Mouse (Mus musculus) kidney, adult 2 months (tissue): ENCODE data around the gene Gemin8.

ENCODE experiments used
- CTCF ChIP-seq: fragments of 200-500 bp; conservative IDR thresholded peaks from 2 replicates; pipeline ENCODE4 v1.5.1; 2011; ENCODE audit warnings: low read depth, mild to moderate bottlenecking, control low read depth, low read length, moderate library complexity, mixed read lengths; ENCODE audit not compliant: insufficient read depth, insufficient read length
- POLR2A ChIP-seq: fragments of 200-500 bp; IDR thresholded peaks from one replicate; pipeline ENCODE4 v1.6.1; 2011; ENCODE audit warnings: low read depth, low read length, control low read depth

- no peak for TF ChIP-seq CTCF
- TF ChIP-seq POLR2A = no peak
These were observed 815 bp downstream of the Gemin8 start for GRCm38 (mm10) chrX:166170800-166171738.
